Mouse (Mus musculus): ENCODE results near the gene S1pr1.

Gene S1pr1

GRCm38 (mm10) chr3:115711924-115712807 is 2.7 kb downstream of the S1pr1 start:
- no peak for DNase-seq (ENCODE audit: low read depth)

- DNase-seq (ENCODE audit: low read depth): no peak
Measured at GRCm38 (mm10) chr3:115711393-115711792, 3.5 kb downstream of the S1pr1 start.

- no peak for DNase-seq (ENCODE audit: low read depth)
Measured at GRCm38 (mm10) chr3:115710051-115710450, 4.8 kb downstream of the S1pr1 start.

DNA sequence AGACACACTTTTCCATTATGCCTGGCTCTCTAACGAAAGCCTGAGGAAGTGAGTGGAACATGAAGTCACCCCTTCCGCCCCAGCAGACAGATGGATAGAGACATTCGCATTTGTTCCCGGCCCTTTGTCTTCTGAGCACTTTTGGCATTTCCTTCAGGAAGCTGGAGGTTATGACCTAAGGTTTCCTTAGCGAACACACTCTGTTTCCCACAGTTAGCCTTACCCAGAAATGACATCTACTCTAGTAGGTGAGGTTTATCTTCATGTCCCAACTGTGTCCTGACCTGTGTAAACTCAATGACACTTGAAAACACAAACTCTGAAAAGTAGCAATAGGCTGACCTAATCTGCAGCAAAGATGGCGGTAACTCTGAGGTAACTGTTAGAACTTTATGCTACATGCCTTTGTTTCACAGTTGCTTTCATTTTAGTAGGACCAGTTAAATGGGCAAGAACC is 5.7 kb downstream of the S1pr1 start:
- no peak for DNase-seq (ENCODE audit: low read depth)

- DNase-seq (ENCODE audit: low read depth): no peak
Measured at GRCm38 (mm10) chr3:115706736-115707135, 8.1 kb downstream of the S1pr1 start.

DNA sequence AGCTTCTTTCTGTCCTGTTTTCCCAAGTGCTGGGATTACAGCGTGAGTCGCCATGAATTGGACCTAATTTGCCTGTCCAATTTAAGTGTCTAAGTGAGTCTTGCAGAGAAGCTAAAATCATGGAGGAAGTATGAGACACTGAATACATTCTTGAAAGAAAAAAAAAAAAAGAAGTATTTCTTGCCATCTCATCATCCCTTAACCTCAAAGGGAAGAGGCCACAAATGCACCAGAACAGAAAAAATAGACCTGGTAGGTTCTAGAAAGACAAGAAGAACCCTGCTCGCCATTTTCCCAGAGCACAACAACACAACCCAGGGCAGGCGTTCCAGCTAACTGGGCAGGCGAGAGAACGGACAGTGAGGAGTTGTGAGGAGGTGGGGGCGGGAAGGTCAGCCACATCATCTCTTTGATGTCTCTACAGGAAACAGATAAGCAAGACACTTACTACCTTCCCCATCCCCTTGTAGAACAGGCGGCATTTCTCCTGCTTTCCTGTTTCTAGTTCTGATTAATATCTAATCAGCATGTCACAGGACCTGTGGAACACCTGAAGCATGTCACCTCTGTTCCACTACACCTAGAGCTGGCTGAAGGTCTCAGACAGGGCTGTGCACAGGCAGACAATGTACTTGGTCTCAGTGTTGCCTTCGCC is 10.5 kb downstream of the S1pr1 start:
- DNase-seq (ENCODE audit: low read depth): no peak

GRCm38 (mm10) chr3:115703720-115704119 is 11.2 kb downstream of the S1pr1 start:
- DNase-seq (ENCODE audit: low read depth): no peak

- no peak for DNase-seq (ENCODE audit: low read depth)
Measured at GRCm38 (mm10) chr3:115702089-115702488, 12.8 kb downstream of the S1pr1 start.

- no peak for DNase-seq (ENCODE audit: low read depth)
Measured at GRCm38 (mm10) chr3:115695194-115695891, 19.5 kb downstream of the S1pr1 start.

- DNase-seq (ENCODE audit: low read depth): no peak
Measured at GRCm38 (mm10) chr3:115694168-115694567, 20.7 kb downstream of the S1pr1 start.

DNA sequence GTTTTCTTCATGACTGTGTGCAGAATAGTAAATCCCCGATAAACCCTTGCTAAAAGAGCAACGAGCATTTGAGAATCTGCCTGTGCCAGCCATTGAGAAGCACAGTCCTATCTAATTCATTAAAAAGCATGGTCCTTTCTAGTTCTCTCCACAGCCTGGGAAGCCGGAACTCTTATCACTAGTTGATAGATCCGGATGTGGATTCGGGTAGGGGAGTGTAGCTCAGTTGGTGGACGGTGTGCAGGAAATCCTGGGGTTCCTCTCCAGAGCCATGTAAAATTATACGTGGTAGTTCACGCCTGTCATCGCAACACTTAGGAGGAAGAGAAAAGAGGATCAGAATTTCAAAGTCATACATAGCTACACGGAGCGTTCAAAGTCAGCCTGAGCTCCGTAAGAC is 21.5 kb downstream of the S1pr1 start:
- DNase-seq (ENCODE audit: low read depth): no peak

DNA sequence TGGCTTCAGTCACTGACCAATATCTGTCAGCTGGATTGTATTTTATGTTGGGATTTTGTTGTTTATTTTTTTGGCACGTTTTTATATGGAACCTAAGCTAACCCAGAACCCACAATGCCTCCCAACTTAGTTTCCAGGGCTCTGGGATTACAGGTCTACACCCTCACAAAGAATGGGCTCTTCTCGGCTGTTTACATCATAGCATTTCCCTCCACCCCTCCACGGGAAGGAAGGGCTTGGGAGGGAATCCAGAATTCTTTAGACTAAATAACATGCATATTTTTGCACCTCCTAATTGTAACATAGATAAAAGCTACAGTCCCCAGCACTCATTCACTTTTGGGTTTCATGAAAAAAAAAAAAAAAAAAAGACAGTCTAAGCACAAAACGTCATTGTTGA is 22.0 kb downstream of the S1pr1 start:
- DNase-seq (ENCODE audit: low read depth): no peak

GRCm38 (mm10) chr3:115692384-115692783 is 22.5 kb downstream of the S1pr1 start:
- no peak for DNase-seq (ENCODE audit: low read depth)

GRCm38 (mm10) chr3:115689920-115690319 is 25.0 kb downstream of the S1pr1 start:
- DNase-seq (ENCODE audit: low read depth): no peak

DNA sequence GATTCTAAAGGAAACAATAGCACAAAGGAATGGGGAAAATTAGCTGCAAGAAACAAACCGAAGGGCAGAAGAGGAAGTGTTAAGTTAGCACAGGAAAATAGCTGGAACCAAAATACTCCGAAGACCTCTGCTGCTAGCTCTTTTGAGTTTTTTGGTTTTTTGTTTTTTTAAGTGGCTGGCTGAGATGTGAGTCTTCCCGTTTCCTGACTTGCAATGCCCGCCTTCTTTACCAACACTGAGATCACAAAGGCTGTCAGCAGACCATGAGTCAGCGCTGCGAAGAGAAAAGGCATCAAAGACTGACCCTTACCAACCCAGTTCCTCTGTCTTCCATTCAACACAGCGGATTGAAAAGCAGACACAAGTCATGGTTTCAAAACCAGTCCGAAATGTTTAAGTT is 25.5 kb downstream of the S1pr1 start:
- no peak for DNase-seq (ENCODE audit: low read depth)

GRCm38 (mm10) chr3:115687821-115688220 is 27.1 kb downstream of the S1pr1 start:
- no peak for DNase-seq (ENCODE audit: low read depth)

GRCm38 (mm10) chr3:115682328-115683088 is 32.4 kb downstream of the S1pr1 start:
- DNase-seq (ENCODE audit: low read depth): no peak

DNA sequence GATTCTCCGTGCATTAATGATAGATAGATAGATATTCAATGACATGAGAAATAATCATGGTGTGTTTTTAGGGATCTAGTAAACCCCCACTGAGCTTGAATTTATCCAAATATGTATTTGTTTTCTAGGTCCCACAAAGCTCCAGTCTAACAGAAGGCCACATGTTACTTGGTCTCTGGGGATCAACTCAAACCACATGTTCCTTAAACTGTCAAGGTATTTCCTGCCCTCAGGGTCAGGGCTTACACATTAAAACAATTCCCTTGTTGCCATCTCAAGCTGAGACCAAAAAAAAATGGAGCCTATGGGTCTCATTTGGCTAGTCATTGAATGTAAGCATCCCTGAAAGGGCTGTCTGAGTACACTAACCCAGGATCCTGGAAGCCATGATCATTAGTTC is 33.7 kb downstream of the S1pr1 start:
- no peak for DNase-seq (ENCODE audit: low read depth)

- DNase-seq (ENCODE audit: low read depth): no peak
Measured at GRCm38 (mm10) chr3:115679022-115679421, 35.9 kb downstream of the S1pr1 start.

DNA sequence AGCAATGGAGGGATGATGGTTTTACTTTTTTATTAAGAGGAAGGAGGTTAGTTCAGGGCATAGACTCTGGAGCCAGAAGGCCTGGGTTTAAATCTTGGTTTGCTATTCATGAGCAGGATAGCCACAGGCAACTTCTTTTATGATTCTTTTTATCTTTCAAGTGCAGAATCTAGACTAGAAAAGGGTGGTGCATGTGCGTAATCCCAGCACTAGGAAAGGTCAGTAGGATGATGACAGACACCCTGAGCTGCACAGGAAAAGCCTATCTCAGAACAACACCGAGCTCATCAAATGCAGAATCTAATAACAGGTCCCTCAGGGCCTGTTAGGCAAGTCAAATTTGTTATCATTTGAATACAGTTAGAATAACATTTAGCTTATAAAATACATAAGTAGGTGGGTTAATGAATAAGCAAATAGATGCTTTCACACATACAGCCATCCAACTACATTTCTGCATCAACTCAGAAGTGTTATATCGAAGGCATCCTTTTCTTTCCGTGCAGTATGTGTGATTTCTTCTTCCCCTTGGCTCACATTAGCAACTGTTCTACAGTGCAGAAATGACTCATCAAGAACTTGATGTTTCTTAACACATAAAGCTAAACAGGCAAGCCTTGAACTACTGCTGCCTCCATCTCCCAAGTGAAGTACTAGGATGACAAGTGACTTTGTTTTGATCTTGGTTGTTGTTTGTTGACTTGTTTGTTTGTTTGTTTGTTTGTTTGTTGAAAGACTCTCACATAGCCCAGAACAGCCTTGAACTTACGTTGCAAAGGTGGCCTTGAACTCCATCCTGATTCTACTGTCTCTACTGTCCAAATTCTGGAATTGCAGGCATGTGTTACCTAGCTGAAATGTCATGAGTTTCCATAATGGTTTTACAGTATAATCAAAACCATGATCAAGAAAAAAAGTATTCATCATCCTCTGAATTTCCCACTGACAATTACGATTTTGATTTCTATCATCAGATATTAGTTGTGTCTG is 39.0 kb downstream of the S1pr1 start:
- no peak for DNase-seq (ENCODE audit: low read depth)

DNA sequence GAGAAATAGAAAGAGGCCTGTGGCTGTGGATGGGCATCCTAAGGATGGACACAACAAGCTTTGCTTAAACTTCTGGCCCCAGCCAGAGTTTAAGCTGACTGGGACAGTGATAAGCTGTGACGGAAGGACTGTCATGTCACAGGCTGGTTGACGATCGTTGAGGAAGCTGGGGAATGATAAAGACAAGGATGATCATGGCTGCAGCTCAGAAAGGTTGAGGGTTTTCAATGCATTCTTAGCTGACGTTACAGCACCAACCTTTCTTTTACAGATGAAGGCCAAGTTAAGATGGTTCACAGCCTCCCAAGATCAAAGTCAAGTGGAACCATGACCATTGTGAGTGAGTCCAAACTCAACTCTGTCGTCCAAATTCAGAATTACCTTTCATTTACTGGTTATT is 40.2 kb downstream of the S1pr1 start:
- no peak for DNase-seq (ENCODE audit: low read depth)
